Mouse (Mus musculus) intestine, postnatal 0 days (tissue): ENCODE data around the gene Atg7. TPM values are rescaled to one million over a fixed set of nuclear protein-coding genes. Genes with fewer than 3 reads are reported as not detected.

Experiments used
- ATAC-seq: fragments of 200-750 bp; cut with Nextera tagmentation; 2 replicates; pipeline ENCODE4 v1.8.0; 2017; ENCODE audit warnings: mild to moderate bottlenecking, moderate TSS enrichment, moderate library complexity
- H3K27ac ChIP-seq: fragments of 300-500 bp; sonication (generic); 2 replicates; pipeline ENCODE4 v1.5.1; 2014; ENCODE audit warnings: mild to moderate bottlenecking, low read depth, low read length, moderate library complexity
- H3K27me3 ChIP-seq: fragments of 300-500 bp; sonication (generic); replicated peaks from 2 replicates; pipeline ENCODE4 v1.6.1; 2014; ENCODE audit warnings: low read length, mixed read lengths; ENCODE audit not compliant: control insufficient read depth, insufficient read depth
- H3K36me3 ChIP-seq: fragments of 300-500 bp; sonication (generic); 2 replicates; pipeline ENCODE4 v1.6.1; 2014; ENCODE audit warnings: mild to moderate bottlenecking, moderate library complexity; ENCODE audit not compliant: control insufficient read depth, insufficient read depth
- H3K4me1 ChIP-seq: fragments of 300-500 bp; sonication (generic); replicated peaks from 2 replicates; pipeline ENCODE4 v1.6.1; 2014; ENCODE audit warnings: antibody characterized with exemption, low read length, mixed read lengths; ENCODE audit not compliant: control insufficient read depth, insufficient read depth
- H3K4me2 ChIP-seq: fragments of 300-500 bp; sonication (generic); replicated peaks from 2 replicates; pipeline ENCODE4 v1.6.1; 2014; ENCODE audit warnings: low read depth, mild to moderate bottlenecking, moderate library complexity
- H3K4me3 ChIP-seq: fragments of 300-500 bp; sonication (generic); 2 replicates; pipeline ENCODE4 v1.5.1; 2014; ENCODE audit warnings: low read depth, low read length
- H3K9ac ChIP-seq: fragments of 300-500 bp; sonication (generic); 2 replicates; pipeline ENCODE4 v1.6.1; 2014; ENCODE audit warnings: mild to moderate bottlenecking, low read depth, low read length
- H3K9me3 ChIP-seq: fragments of 300-500 bp; sonication (generic); 2 replicates; pipeline ENCODE4 v1.6.1; 2016; ENCODE audit warnings: mixed run types; ENCODE audit not compliant: control insufficient read depth
- CTCF ChIP-seq: sonication (generic); IDR thresholded peaks from 2 replicates; pipeline ENCODE4 v1.5.1; 2016; ENCODE audit warnings: low read depth, mild to moderate bottlenecking, control low read depth, antibody characterized with exemption, moderate library complexity
- WGBS: fragments of 180-500 bp; shearing (Covaris S2); extraction: QIAGEN DNeasy Blood & Tissue Kit; methylation state at CpG from one replicate; pipeline ENCODE4 v1.1.7; 2014; 5-methylcytosine and 5-hydroxymethylcytosine counted together
- polyA plus RNA-seq: library from polyadenylated mRNA; unstranded; fragments of >200 nt; fragmentation: Nextera tagmentation; extraction: Ambion mirVana; gene quantifications from 2 replicates; pipeline ENCODE4 v1.2.1, GENCODE M21; 2015

The Atg7 gene
- polyA plus RNA-seq, 1 experiment from 2014 or later = 12.4 TPM

DNA sequence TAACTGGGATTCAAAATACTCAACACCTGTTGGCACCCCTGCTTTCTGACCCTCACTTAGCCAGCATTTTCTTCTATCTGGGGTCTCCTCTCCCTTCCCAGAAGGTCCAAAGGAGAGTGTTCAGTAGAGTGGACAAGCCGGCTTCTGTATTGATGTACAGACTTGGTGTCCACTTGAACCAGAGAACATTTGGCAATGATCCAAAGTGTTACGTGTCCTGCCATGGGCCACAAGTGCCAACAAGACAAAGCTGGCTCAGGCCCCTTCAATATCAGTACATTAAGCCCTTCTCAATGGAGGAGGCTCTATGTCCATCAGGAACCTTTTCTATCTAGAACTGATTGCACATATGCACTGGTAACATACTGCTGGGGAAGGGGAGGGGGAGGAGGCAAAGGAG is 253.4 kb downstream of the Atg7 start:
- Histone ChIP-seq H3K4me3 (no peak overlapping the region), H3K4me1 (peaks cover 4% of the 10 kb centered on the region; the same call in 1 of the 2 replicates), H3K27me3 (no peaks in the 10 kb centered on the region), H3K9ac (no peak overlapping the region), H3K27ac (no peak overlapping the region), H3K36me3 (no peaks in the 10 kb centered on the region), H3K9me3 (no peaks in the 10 kb centered on the region), H3K4me2 (no peak overlapping the region)
- ATAC-seq = no peak
- TF ChIP-seq CTCF = no peak
- WGBS = 67% methylated on average over 2 of the region's 2 CpGs

GRCm38 (mm10) chr6:114898949-114899348 is 256.1 kb downstream of the Atg7 start:
- no peaks in the 10 kb centered on the region for H3K27me3 ChIP-seq
- WGBS = 91% methylated on average over 4 of the region's 4 CpGs
- no peaks in the 10 kb centered on the region for H3K9me3 ChIP-seq
- no peak overlapping the region for H3K27ac ChIP-seq
- no peak overlapping the region for H3K4me3 ChIP-seq
- no peak overlapping the region for H3K9ac ChIP-seq
- no peaks in the 10 kb centered on the region for H3K36me3 ChIP-seq
- no peak for ATAC-seq
- no peak for TF ChIP-seq CTCF
- no peak overlapping the region for H3K4me2 ChIP-seq
- peaks cover 7% of the 10 kb centered on the region; the same call in 1 of the 2 replicates for H3K4me1 ChIP-seq

- no peaks in the 10 kb centered on the region for H3K27me3 ChIP-seq
- H3K36me3 ChIP-seq = no peaks in the 10 kb centered on the region
- H3K4me3 ChIP-seq = no peak overlapping the region
- H3K9me3 ChIP-seq = no peaks in the 10 kb centered on the region
- TF ChIP-seq CTCF = no peak
- H3K9ac ChIP-seq = no peak overlapping the region
- no peak overlapping the region for H3K4me2 ChIP-seq
- no peak for ATAC-seq
- 53% methylated on average over 7 of the region's 7 CpGs for WGBS
- H3K4me1 ChIP-seq = peaks cover 3% of the 10 kb centered on the region; the same call in 1 of the 2 replicates
- no peak overlapping the region; the same call in 1 of the 2 replicates for H3K27ac ChIP-seq
These were observed 256.8 kb downstream of the Atg7 start for GRCm38 (mm10) chr6:114899652-114900051.

DNA sequence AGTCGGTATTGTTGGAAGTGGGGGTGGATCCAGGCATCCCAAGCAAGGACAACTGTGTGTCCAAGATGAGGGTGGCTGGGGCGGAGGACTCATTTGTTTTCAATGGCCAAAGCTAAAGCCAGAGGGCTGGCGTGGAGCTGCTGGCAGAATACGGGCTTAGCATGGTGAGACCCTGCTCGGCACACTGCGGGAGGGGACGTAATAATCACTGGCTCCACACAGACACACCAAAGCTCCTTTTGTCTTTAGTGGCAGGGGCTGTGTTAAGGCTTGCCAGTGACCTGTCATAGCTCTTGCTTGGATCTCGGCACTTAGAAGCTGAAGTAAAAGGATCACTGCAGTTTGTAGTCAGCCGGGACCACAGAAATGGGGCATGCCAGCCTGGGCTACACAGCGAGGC is 257.3 kb downstream of the Atg7 start:
- ATAC-seq = no peak
- H3K27ac ChIP-seq = no peak overlapping the region; the same call in 1 of the 2 replicates
- 66% methylated on average over 10 of the region's 10 CpGs for WGBS

DNA sequence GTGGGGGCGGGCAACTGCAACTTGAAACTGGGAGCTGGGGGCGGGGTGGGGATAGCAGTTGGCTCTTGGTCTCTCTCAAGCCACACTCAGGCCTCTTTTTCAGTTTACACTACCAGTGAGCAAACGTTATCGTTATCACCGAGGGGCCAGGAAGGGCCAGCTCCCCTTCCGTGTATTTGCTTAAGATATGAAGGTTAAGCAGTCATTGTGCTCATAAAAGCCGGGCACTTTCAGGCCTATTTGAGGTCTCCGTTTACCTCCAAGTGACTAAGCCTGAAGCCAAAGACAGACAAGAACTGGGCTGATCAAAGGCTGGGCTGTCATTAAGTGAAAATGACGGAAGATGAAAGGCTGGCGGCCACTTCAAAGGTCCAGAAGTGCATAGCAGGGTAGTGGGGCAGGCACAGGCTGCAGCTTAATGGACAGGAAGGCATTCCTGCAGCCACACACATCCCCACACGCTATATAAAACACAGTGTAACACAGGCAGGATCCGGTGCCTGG is 258.5 kb downstream of the Atg7 start:
- H3K4me1 ChIP-seq = peaks cover 3% of the 10 kb centered on the region; the same call in 1 of the 2 replicates
- no peaks in the 10 kb centered on the region for H3K27me3 ChIP-seq
- no peaks in the 10 kb centered on the region for H3K9me3 ChIP-seq
- H3K36me3 ChIP-seq = no peaks in the 10 kb centered on the region; the same call in 1 of the 2 replicates
- ATAC-seq = peak; percentile 89
- peak overlapping the region; percentile 50; the same call in 1 of the 2 replicates for H3K27ac ChIP-seq
- H3K9ac ChIP-seq = no peak overlapping the region
- no peak overlapping the region for H3K4me3 ChIP-seq
- WGBS = 7% methylated on average over 12 of the region's 12 CpGs
- no peak for TF ChIP-seq CTCF
- H3K4me2 ChIP-seq = peak overlapping the region; percentile 53

More for the DNA sequence above, 257.3 kb downstream of the Atg7 start:
- no peak overlapping the region for H3K4me2 ChIP-seq
- no peaks in the 10 kb centered on the region for H3K9me3 ChIP-seq
- H3K9ac ChIP-seq = no peak overlapping the region
- no peaks in the 10 kb centered on the region; the same call in 1 of the 2 replicates for H3K36me3 ChIP-seq
- no peak for TF ChIP-seq CTCF
- no peak overlapping the region for H3K4me3 ChIP-seq
- peaks cover 3% of the 10 kb centered on the region; the same call in 1 of the 2 replicates for H3K4me1 ChIP-seq
- no peaks in the 10 kb centered on the region for H3K27me3 ChIP-seq

GRCm38 (mm10) chr6:114901921-114902320 is 259.0 kb downstream of the Atg7 start:
- H3K4me3 ChIP-seq = no peak overlapping the region
- no peaks in the 10 kb centered on the region; the same call in 1 of the 2 replicates for H3K36me3 ChIP-seq
- H3K4me2 ChIP-seq = peak overlapping the region; percentile 53
- TF ChIP-seq CTCF = no peak
- H3K27ac ChIP-seq = no peak overlapping the region
- H3K9me3 ChIP-seq = no peaks in the 10 kb centered on the region
- H3K9ac ChIP-seq = no peak overlapping the region
- 45% methylated on average over 4 of the region's 4 CpGs for WGBS
- H3K4me1 ChIP-seq = peaks cover 3% of the 10 kb centered on the region; the same call in 1 of the 2 replicates
- no peak for ATAC-seq
- H3K27me3 ChIP-seq = no peaks in the 10 kb centered on the region
